Mouse (Mus musculus): ENCODE measurements around the gene Cul4a.
"Not testable (repeated sequence)": the region's sequence is repeated elsewhere in the genome, so short reads cannot be mapped to it uniquely, and the experiment has no call there.

The Cul4a gene

DNA sequence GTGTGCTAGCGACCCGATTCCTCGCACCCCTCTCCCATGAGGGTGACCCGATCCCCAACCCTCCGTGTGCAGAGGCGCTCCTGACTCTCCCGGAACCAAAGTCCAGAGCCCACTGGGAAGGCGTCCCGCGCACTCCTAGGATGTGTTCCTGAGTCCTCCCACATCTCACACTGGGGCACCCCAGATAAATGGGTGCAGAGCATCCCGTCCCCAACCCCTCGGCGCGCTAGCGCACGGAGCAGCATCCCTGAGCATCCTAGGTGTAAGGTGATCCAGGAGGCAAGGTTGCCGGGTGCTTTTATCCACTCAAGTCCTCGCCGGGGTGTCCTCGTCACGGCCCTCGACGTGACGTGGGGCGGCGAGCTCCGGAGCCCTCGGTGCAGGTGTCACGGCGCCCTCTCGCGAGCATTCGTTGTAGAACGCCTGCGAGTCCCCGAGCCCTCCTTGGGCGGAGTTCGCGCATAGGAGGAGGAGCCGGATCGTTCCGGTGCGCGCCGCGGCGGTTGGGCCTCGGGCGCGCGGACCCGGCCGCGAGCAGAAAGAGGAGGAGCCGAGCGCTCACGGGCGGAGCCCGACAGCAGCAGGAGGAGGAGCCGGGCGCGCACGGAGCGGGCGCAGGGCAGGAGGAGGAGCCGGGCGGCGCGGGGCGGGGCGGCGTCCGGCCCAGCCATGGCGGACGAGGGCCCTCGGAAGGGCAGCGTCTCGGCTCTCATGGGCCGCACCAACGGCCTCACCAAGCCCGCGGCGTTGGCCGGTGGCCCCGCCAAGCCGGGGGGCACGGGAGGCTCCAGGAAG lies at the start of gene Cul4a, which contains the start of gene Pcid2:
Gene Cul4a, plus strand, starts transcription at position 535 of the 795 bp plus-strand sequence.
Gene Pcid2, minus strand, starts transcription at position 373 of the 795 bp plus-strand sequence.
- peak; percentile 97 to 98 for DNase-seq

DNA sequence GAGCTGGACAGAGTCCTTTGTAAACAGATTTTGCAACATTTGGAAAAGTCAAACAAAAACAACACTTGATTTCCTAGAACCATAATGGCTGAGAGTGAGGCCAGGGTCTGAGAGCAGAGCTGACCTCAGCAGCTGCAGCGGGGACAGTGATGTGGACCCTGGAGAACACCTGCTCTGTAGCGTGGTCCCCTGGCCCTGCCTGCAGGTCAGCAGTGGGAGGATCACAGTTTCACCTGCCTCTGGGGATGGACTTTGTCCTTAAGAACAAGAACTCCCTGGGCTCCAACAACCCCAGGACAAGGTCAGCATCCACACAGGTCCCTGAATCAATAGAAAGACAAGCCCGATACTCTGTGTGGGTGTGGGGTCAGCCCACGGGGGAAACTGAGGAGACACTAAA lies 48.1 kb upstream of the Cul4a start:
- no peak for DNase-seq

DNA sequence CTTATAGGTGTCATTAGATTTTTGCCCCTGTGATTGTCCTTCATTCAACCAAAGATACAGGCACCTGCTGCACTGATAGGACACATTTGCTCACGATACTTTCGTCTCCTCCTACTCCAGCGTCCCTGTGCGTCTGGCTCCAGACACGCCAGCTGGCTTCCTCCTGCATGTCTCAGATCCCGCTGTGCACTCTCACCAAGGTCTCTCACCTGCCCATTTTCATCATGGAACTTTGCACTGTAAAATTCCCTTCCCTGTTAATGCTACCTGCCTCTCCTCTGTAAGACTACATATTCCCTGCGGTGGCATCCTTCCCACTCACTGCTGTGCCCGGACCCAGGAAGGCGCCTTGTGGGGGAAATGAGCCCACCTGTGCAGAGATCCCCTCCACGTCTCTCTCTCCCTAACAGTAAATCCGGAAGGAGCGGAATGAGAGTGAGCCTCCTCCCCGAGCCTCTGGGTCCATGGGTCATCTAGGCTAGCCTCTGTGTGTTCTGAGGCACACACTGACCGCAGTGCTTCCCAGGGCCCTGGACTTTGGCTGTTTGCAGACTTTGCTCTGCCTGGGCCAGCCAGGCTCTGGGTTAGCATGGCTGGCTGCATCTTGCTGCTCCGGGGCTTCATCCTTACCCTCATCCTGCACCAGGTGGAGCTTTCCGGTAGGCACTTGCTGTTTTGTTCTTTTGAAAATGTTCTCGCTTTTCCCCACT lies 44.8 kb upstream of the Cul4a start, which contains the start of gene Proz:
Gene Proz, plus strand, starts transcription at position 474 of the 710 bp plus-strand sequence.
- no peak for DNase-seq

DNA sequence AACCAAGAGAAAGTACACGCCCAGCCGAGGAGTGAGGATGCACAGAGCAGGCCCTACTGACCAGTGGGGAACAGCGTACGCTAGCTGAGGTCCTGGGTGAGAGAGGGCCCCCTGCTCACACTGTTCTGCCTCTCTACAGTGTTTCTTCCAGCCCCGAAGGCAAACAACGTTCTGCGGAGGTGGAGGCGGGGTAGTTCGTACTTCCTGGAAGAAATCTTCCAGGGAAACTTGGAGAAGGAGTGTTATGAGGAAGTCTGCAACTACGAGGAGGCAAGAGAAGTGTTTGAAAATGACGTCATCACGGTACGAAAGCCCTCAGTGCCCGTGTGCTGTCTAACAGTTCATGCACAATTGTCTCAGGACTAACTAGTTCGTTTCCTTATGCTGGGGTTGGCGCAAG lies 42.3 kb upstream of the Cul4a start:
- DNase-seq, result peak; percentile 32 to 38

DNA sequence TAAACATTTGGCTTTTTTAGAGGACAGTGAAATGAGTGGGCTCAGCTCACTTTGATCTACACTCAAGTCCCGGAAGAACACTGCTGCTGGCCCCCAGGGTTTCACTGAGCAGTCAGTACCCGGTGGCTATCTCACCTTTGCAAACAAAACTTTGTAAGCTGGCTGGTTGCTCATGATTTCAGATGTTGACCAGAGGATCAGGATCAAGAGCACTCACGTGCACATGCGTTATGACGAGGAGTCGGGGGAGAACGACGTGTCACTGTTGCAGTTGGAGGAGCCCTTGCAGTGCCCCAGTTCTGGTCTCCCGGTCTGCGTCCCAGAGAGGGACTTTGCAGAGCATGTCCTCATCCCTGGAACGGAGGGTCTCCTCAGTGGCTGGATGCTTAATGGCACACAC lies 32.2 kb upstream of the Cul4a start:
- DNase-seq, result no peak

DNA sequence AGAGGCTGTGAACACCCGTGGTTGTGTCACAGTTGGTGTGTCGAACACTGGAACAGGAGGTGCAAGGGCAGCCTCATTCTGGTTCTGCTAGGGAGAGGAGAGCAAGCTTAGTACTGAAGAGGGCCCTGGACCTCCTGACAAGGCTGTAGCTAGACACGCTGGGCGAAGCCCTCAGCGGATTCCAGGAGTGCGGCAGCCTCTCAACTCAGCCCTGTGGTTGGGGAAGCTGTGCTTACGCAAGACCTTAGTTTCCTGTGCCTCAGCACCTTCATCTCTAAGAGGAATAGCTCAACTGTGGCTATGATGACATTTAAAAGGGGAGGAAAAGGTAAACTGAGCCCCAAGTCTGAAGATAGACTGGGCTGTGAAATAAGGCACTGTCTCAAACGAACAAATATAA lies 30.4 kb upstream of the Cul4a start:
- peak; percentile 42 to 80 for DNase-seq

DNA sequence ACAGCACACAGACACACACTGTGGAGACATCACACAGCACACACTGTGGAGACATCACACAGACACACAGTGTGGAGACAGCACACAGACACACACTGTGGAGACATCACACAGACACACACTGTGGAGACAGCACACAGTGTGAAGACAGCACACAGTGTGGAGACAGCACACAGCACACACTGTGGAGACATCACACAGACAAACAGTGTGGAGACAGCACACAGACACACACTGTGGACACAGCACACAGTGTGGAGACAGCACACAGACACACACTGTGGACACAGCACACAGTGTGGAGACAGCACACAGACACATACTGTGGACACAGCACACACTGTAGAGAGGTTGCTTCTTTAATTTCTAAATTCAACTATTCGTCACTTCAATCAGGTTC lies 29.8 kb upstream of the Cul4a start:
- not testable (repeated sequence) for DNase-seq

DNA sequence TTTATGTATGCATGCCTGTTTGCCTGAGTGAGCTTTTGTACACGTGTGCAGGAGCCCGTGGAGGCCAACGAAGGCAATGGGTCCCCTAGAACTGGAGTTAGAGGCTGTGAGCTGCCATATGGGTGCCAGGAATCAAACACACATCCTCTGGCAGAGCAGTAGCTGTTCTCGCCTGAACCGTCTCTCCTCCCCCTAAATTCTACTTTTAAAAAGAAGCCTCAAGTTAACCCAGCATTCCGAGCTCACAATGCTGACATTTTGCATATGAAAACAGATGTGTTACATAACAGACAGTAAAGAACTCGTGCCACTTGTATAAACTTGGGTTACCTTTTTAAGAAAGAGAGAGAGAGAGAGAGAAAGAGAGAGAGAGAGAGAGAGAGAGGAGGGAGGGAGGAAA lies 27.9 kb upstream of the Cul4a start:
- DNase-seq, result no peak

DNA sequence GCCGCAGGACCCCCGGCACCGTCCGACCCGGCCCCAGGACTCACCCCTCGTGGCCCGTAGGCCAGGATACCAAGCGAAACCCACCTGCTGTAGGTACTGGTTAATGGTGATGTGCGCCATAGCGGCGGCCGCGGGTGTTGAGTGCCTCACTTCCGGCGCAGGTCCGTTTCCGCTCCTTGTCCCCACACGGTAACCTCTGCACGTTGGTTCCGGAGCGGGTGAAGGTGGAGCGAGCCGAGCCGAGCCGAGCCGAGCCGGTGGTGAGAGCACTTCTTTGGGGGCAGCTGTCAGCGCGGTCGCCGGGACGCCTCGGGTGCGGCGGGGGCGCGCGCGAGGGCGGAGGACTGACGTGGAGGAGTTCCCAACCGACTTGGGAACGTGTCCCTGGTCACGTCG lies 732 bp upstream of the Cul4a start:
- DNase-seq, result peak; percentile 94

DNA sequence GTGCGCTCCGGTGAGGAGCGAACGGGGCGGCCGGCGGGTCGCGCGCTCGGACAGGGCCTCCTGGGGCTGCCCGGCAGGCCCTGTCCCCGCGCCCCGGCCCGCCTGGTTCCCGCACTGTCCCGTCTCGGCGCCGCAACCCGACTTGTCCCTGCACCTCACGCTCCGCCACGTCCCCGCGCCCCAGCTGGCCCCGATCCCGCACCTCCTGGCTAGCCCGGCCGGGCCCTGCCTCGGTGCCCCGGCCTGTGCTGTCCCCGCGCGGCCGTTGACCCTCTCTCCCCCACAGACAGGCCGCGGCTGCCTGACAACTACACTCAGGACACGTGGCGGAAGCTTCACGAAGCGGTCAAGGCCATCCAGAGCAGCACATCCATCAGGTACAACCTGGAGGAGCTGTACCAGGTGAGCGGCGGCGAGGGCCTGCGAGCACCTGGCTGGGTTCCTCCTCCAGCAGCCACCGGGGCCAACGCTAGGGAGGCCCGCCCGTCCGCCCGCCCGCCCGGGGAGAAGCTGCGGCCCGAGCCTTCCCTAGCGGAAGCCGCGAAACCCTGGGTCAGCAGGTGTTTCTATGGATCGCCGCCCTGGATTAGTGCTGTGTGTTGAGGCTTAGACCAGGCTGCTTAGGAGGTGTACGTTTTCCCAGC lies 609 bp downstream of the Cul4a start:
- DNase-seq, result no peak

DNA sequence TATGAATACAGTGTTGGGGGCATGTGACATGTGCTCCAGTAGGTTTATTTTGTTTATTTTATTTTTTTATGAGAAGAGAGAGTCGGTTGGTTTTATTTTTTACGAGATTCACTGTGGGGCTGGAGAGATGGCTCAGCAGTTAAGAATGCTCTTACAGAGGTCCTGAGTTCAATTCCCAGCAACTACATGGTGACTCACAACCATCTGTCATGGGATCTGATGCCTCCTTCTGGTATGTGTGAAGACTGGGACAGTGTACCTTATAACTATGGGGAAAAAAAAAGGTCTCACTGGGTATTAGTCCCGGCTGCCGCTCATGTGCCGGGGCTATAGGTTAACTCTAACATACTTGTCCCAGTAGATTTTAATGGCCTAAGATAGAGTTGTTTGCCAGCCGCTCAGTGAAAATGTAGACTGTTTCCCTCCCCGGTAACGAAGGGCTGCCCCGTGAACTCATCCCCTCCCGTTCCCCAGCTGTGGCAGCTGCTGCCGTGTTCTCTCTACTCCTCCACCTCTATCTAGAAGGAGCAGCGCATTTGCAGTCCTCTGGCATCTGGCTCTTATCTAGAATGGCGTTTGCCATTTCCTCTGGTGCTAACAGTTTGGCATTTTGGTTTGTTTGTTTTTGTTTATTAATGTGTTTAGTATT lies 2.7 kb downstream of the Cul4a start:
- DNase-seq, result no peak

DNA sequence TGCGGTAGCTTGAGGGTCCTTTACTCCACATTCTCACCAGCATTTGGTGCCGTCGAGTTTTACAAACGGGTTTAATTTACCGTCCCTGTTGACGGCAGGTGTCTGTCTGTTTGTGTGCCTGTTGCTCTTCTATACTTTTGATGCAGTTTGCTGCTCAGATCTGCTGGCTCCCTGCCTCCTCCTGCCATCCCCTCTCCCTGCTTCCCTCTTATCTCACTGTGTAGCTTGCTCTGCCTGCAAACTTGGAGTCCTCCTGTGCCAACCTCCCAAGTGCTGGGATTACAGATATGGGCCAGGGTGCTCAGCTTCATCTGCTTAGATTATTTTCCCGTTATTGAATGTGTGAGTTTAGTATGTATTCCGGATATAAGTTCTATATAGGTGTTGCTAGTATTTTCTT lies 3.5 kb downstream of the Cul4a start:
- no peak for DNase-seq

DNA sequence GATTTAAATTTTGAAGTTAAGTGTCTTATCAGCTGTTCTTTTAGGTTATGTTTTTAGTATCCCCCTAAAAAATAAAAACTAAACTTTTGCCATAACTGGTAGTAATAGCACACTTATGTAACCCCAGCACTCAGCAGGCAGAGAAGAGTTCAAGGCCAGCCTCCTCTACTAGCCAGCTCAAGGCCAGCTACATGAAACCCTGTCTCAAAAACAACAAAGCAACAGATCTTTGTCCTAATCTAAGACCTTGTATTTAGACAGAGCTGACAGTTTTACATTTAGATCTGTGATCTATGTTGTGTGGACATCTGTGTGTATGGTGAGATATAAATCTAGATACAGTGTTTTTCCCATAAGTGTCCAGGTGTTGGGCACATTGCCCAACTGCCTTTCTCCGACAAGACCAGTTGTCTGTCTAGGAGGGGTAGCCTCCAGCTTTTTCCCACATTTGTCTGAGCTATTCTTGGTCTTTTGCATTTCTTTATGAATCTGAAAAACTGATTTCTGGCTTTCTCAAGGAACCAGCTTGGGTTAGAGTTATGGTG lies 4.1 kb downstream of the Cul4a start:
- no peak for DNase-seq

DNA sequence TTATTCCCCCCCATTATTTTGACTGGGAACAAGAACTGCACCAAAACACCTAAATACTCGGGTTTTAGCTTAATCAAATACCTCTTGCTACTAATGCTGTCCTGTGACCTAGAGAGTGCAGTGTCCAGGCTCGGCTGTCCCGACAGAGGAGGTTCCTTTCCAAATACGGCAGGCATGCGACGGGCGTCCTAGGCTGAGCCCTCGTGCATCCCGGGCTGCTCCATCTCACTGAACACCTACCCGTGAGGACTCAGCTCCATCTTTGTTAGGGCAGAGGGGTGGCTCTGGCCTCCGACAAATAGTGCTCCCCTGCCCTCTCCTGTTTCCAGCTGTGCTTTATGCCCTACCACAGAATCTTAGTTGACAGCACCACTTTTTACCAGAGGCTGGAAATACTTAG lies 6.5 kb downstream of the Cul4a start:
- DNase-seq, result no peak

DNA sequence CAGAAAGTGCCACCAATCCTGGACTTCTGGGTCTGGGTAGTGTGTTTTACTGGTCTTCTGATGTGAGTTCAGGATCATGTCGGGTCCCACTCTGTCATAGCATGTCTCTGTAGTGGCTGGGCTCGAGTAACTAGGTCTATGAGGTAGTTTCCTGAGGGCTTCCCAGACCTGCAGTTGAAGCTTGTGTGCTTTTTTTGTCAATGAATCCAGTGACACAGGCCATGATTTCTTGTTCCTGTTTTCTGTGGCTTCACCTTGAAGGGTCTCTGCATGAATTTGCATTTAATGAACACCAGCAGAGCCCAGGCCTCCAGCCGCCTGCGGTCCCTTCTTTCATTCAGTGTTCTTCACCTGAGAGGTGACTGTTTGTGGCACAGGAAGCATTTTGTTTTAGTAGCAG lies 7.8 kb downstream of the Cul4a start:
- no peak for DNase-seq

DNA sequence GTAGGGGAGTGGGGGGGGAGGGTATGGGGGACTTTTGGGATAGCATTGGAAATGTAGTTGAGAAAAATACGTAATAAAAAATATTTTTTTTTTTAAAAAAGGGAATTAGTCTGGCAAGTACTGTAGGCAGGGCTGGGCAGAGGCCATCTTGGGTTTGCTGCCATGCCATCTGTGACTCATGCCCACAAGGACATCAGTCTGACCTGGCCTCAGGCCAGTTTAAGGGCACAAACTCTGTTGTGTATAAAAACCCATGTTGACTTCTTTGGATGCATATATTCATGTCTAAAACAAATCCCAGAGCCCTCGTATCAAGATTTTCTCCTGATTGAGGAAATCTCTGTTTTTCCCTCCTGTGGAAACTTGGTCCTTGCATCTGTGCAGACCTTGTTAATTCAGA lies 11.7 kb downstream of the Cul4a start:
- no peak for DNase-seq

DNA sequence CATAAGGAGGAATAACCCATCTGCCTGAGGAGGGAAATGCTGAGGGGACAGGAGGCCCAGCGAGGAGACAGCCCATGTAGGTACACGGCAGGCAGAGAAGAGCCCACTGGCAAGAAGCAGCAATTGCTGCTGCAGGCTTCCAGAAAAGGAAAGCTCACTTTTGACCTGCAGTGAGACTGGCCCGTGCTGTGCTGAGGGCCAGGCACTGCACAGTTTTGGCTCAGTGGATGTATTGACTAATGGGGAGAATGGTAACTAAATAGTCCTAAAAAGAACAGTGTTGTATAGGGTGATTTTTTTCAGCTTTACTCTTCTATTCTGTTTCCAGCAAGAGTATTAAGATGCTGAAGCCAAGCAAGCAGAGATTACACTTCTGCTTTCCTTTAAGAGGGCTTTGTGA lies 13.1 kb downstream of the Cul4a start:
- DNase-seq, result no peak

DNA sequence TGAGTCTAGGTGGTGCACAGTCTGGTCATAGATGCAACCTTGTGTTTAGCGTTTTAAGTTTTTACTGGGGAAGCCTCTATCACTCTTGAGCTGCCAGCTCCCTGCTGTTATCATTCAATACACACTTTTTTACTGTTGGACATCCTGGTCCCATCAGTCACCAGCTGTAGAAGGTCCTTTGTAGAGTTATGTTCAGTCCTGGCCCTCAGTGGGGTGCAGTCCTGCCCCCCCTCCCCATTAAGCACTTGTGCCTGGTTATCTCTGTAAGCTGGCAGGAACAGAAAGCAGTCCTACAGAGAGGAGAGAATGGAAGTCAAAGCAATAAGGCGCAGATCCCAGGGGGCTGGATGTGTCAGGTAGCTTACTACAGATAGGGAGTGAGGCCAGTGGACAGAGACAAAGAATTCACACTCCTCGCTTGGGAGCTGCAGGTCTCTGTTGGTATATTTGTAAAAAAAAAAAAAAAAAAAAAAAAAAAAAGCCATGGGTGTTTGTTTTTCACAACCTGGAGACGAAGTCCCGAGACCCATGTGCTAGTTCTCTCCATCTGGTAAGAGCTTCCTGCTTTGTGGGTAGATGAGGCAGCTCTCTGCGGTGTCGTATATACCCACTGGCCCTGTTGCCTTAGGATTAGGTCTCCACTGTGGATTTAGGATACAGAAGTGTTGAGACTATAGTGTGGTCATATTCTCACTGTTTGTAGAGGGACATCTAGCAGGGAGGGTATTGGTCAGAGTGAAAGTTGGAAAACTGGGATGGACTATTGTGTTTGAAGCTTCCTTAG lies 15.7 kb downstream of the Cul4a start:
- DNase-seq, result no peak

DNA sequence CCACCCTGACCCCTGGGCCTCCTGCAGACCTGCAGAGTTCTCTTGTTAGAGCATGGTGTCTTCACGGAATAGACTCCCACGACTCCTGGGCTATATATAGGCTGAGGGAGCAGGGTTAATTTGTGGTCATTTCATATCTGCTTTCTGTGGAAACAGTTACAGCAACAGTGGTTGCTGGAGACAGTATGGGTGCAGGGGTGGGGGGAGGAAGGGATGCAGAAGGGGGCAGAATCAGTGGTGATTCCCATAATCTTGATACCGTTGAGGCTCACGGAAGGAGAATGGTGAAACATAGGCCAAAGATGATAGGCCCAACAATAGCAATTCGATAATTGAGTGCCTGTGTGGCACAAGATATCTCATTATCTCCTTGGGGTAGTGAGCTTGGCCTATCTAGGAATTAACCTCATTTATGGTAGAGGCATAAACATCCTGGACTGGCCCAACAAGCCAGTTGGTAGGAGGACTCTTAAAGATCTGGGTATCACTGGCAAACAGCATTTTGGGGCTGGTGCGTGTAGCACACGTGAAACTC lies 17.5 kb downstream of the Cul4a start:
- no peak for DNase-seq

DNA sequence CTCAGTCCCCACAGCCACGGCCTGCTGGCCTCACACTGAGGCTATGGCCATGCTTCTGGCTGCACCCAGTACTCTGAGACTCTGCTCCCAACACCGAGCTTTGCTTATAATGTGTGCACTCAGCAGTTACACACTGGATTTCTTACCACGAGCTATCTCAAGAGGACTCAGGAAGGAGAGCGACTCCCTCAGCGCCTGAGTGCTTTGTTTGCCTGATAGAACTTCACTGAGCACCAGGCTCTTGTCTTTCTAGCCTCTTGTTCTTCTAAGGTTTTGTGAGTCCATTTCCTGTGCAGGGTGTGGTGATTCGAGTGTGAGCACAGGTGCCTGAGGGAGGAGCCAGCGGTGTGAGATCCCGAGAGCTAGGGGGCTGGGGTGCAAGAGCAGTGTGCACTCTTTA lies 19.5 kb downstream of the Cul4a start:
- DNase-seq, result no peak

DNA sequence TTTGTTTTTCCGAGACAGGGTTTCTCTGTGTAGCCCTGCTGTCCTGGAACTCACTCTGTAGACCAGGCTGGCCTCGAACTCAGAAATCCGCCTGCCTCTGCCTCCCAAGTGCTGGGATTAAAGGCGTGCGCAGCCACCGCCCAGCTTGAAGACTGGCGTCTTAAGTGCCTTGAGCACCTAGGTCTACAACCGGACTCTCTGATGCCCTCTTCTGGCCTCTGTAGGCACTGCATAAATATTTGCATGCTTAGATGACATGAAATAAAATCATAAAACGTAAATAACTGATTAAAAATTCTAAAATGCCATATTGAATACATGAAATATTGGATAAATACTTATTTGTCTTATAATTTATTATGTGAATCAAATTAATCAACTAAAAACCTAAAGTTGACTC lies 26.8 kb downstream of the Cul4a start:
- peak in 1 of 2 experiments; percentile 62 for DNase-seq

DNA sequence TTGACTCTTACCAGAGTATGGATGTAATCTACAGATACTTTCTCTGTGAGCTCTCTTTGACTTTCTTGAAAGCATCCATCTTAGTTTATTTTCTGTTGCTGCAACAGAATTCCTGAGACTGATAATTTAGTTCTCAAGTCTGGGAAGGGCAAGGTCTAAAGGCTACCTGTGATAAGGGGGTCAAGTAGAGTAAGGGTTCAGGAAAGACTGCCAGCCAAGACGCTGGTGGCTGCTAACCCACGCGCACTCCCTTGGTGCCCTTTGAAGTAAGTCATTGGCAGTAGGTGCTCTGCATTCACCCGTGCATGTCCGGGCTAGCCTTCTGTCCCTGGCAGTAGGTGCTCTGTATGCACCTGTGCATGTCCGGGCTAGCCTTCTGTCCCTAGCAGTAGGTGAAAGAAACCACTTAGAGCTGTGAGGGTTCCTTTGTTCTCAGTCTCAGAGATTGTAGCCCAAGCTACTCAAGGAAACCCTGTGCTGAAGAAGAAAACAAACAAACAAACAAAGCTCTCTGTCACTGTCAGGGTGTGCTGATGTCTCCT lies 34.3 kb downstream of the Cul4a start:
- no peak for DNase-seq

Measured in lung, postnatal 4 days (tissue).